Mouse (Mus musculus) MEL (cell line): ENCODE results near the gene Pxk.

Experiments used
- E2F4 ChIP-seq: IDR thresholded peaks from 2 replicates; pipeline ENCODE4 v1.6.1; 2011; ENCODE audit warnings: low read depth, low read length, improper control_type of control experiment, borderline replicate concordance
- GATA1 ChIP-seq: IDR thresholded peaks from 2 replicates; pipeline ENCODE4 v1.6.1; 2011; ENCODE audit warnings: low read depth, low read length, improper control_type of control experiment
- MAFK ChIP-seq: IDR thresholded peaks from 2 replicates; pipeline ENCODE4 v1.6.1; 2011; ENCODE audit warnings: low read depth, mild to moderate bottlenecking, low read length, improper control_type of control experiment, borderline replicate concordance
- POLR2A ChIP-seq, 2 experiments: IDR thresholded peaks; 2 replicates each; pipeline ENCODE4 v1.6.1; 2011 to 2012; ENCODE audit warnings: low read length in 2 of 2, mild to moderate bottlenecking in 2 of 2, control low read depth in 1 of 2, improper control_type of control experiment in 1 of 2, low read depth in 1 of 2, moderate library complexity in 1 of 2; ENCODE audit not compliant: control insufficient read depth in 1 of 2, insufficient read depth in 1 of 2, poor library complexity in 1 of 2
- POLR2AphosphoS2 ChIP-seq: IDR thresholded peaks from 2 replicates; pipeline ENCODE4 v1.6.1; 2011; ENCODE audit warnings: low read length, improper control_type of control experiment
- POLR2AphosphoS5 ChIP-seq: IDR thresholded peaks from 2 replicates; pipeline ENCODE4 v1.6.1; 2012; ENCODE audit warnings: low read depth, borderline replicate concordance, mild to moderate bottlenecking, inconsistent platforms, low read length, moderate library complexity, mixed read lengths
- USF1 ChIP-seq: IDR thresholded peaks from 2 replicates; pipeline ENCODE4 v1.6.1; 2014; ENCODE audit warnings: low read depth, mild to moderate bottlenecking, inconsistent platforms, low read length, improper control_type of control experiment, moderate library complexity
- ZNF384 ChIP-seq: IDR thresholded peaks from 2 replicates; pipeline ENCODE4 v1.6.1; 2012; ENCODE audit warnings: low read depth, mild to moderate bottlenecking, inconsistent platforms, low read length, improper control_type of control experiment

- TF ChIP-seq E2F4 (no peak), POLR2A (IDR thresholded peaks at IDR 0.05; ENCODE audit: control insufficient read depth in 1 of 2, insufficient read depth in 1 of 2, low read depth in 1 of 2, low read length in 2 of 2, poor library complexity in 1 of 2) (no peak), POLR2AphosphoS2 (no peak), MAFK (no peak), USF1 (no peak), GATA1 (no peak), POLR2AphosphoS5 (no peak), ZNF384 (no peak)
These were observed 110.9 kb downstream of the Pxk start for GRCm38 (mm10) chr14:8208876-8209275.
